Mouse (Mus musculus): Measurements from ENCODE around the gene Cdk5.

DNA sequence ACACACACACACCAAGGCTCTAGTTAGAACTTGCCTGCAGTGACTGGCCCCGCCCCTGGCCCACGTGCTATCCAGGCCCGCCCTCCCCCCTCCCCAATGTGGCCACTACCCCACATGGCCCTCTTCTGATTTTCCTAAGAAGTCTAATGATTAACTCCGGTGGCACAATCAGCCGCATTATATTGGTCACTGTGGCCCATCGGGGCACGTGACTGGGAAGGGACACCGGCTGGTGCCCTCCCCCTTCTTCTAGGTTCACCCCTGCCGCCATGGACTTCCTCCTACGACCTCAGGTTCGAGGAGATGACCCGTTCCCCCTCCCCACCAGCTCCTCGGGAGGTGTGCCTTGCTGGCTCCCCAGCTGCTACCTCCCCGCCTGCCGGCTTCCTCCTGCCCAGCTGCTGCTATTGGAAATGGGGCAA is 4.7 kb upstream of the Cdk5 start:
- TF ChIP-seq CTCF (IDR thresholded peaks at IDR 0.05; ENCODE audit: borderline replicate concordance, extremely low read depth, insufficient read depth, insufficient read length) = no peak
- no peak for TF ChIP-seq POLR2A (IDR thresholded peaks at IDR 0.05; ENCODE audit: borderline replicate concordance, extremely low read depth, insufficient read depth, insufficient read length, poor library complexity, severe bottlenecking)

All from brain, embryonic 14.5 days (tissue).